Mouse (Mus musculus) CH12.LX (cell line): ENCODE results near the gene Lpxn.

Experiments used
- CTCF ChIP-seq, 2 experiments: IDR thresholded peaks in 1 of 2; conservative IDR thresholded peaks in 1 of 2; 2 replicates each; pipeline ENCODE4 v1.5.1; 2011 to 2012; ENCODE audit warnings: low read depth in 2 of 2, low read length in 2 of 2, improper control_type of control experiment in 1 of 2, inconsistent platforms in 1 of 2, mild to moderate bottlenecking in 1 of 2, moderate library complexity in 1 of 2
- E2F4 ChIP-seq: IDR thresholded peaks from 2 replicates; pipeline ENCODE4 v1.6.1; 2011; ENCODE audit warnings: low read depth, low read length, improper control_type of control experiment; ENCODE audit not compliant: insufficient replicate concordance
- EP300 ChIP-seq: IDR thresholded peaks from 2 replicates; pipeline ENCODE4 v1.6.1; 2011; ENCODE audit warnings: low read length, improper control_type of control experiment
- GABPA ChIP-seq: IDR thresholded peaks from 2 replicates; pipeline ENCODE4 v1.6.1; 2012; ENCODE audit warnings: low read depth, low read length, improper control_type of control experiment, inconsistent platforms; ENCODE audit not compliant: insufficient replicate concordance
- HCFC1 ChIP-seq: IDR thresholded peaks from 2 replicates; pipeline ENCODE4 v1.6.1; 2012; ENCODE audit warnings: low read depth, mild to moderate bottlenecking, inconsistent platforms, low read length, improper control_type of control experiment
- NELFE ChIP-seq: IDR thresholded peaks from 2 replicates; pipeline ENCODE4 v1.6.1; 2011; ENCODE audit warnings: low read depth, low read length, improper control_type of control experiment
- POLR2A ChIP-seq: IDR thresholded peaks from 2 replicates; pipeline ENCODE4 v1.6.1; 2011; ENCODE audit warnings: low read depth, mild to moderate bottlenecking, improper control_type of control experiment, low read length
- TBP ChIP-seq: conservative IDR thresholded peaks from 2 replicates; pipeline ENCODE4 v1.6.1; 2011; ENCODE audit warnings: low read depth, low read length, improper control_type of control experiment
- USF2 ChIP-seq: conservative IDR thresholded peaks from 2 replicates; pipeline ENCODE4 v1.6.1; 2011; ENCODE audit warnings: low read depth, low read length, improper control_type of control experiment
- ZNF384 ChIP-seq: IDR thresholded peaks from 2 replicates; pipeline ENCODE4 v1.6.1; 2012; ENCODE audit warnings: low read depth, low read length, improper control_type of control experiment, inconsistent platforms

- TF ChIP-seq CTCF (conservative IDR thresholded peaks at IDR 0.05 in 1 of 2, IDR thresholded peaks at IDR 0.05 in 1 of 2; ENCODE audit: low read depth in 2 of 2, low read length in 2 of 2) (no peak), E2F4 (no peak), NELFE (no peak), USF2 (no peak), POLR2A (no peak), HCFC1 (no peak), TBP (no peak), GABPA (no peak), EP300 (no peak), ZNF384 (no peak)
Measured at GRCm38 (mm10) chr19:12758936-12759478, 37.0 kb upstream of the Lpxn start.
